Mouse (Mus musculus) MEL (cell line): ENCODE results near the gene Rrh.
"Not testable (repeated sequence)": the region's sequence is repeated elsewhere in the genome, so short reads cannot be mapped to it uniquely, and the experiment has no call there.

Experiments used
- CHD2 ChIP-seq: IDR thresholded peaks from 2 replicates; pipeline ENCODE4 v1.6.1; 2011; ENCODE audit warnings: low read length, improper control_type of control experiment
- CTCF ChIP-seq, 3 experiments: IDR thresholded peaks in 2 of 3; conservative IDR thresholded peaks in 1 of 3; 2 replicates each; pipeline ENCODE4 v1.5.1; 2011 to 2012; ENCODE audit warnings: low read length in 3 of 3, low read depth in 2 of 3, mild to moderate bottlenecking in 2 of 3, improper control_type of control experiment in 1 of 3, inconsistent platforms in 1 of 3, mixed read lengths in 1 of 3, moderate library complexity in 1 of 3; ENCODE audit not compliant: control insufficient read depth in 1 of 3, insufficient read depth in 1 of 3, poor library complexity in 1 of 3, severe bottlenecking in 1 of 3
- GABPA ChIP-seq: IDR thresholded peaks from 2 replicates; pipeline ENCODE4 v1.6.1; 2012; ENCODE audit warnings: low read depth, mild to moderate bottlenecking, inconsistent platforms, low read length, improper control_type of control experiment, moderate library complexity
- NRF1 ChIP-seq: IDR thresholded peaks from 2 replicates; pipeline ENCODE4 v1.6.1; 2014; ENCODE audit warnings: low read depth, mild to moderate bottlenecking, inconsistent platforms, low read length, improper control_type of control experiment, moderate library complexity; ENCODE audit not compliant: poor library complexity, insufficient read depth, severe bottlenecking
- POLR2A ChIP-seq, 2 experiments: IDR thresholded peaks; 2 replicates each; pipeline ENCODE4 v1.6.1; 2011 to 2012; ENCODE audit warnings: low read length in 2 of 2, mild to moderate bottlenecking in 2 of 2, control low read depth in 1 of 2, improper control_type of control experiment in 1 of 2, low read depth in 1 of 2, moderate library complexity in 1 of 2; ENCODE audit not compliant: control insufficient read depth in 1 of 2, insufficient read depth in 1 of 2, poor library complexity in 1 of 2
- POLR2AphosphoS2 ChIP-seq: IDR thresholded peaks from 2 replicates; pipeline ENCODE4 v1.6.1; 2011; ENCODE audit warnings: low read length, improper control_type of control experiment
- ZNF384 ChIP-seq: IDR thresholded peaks from 2 replicates; pipeline ENCODE4 v1.6.1; 2012; ENCODE audit warnings: low read depth, mild to moderate bottlenecking, inconsistent platforms, low read length, improper control_type of control experiment

- TF ChIP-seq POLR2AphosphoS2; ZNF384; CTCF (IDR thresholded peaks at IDR 0.05 in 2 of 3, conservative IDR thresholded peaks at IDR 0.05 in 1 of 3; ENCODE audit: control insufficient read depth in 1 of 3, insufficient read depth in 1 of 3, low read depth in 2 of 3, low read length in 3 of 3, poor library complexity in 1 of 3, severe bottlenecking in 1 of 3); NRF1; POLR2A (IDR thresholded peaks at IDR 0.05; ENCODE audit: control insufficient read depth in 1 of 2, insufficient read depth in 1 of 2, low read depth in 1 of 2, low read length in 2 of 2, poor library complexity in 1 of 2); CHD2; GABPA: not testable (repeated sequence)
Observed at GRCm38 (mm10) chr3:129757599-129757998, 64.8 kb downstream of the Rrh start.
